Mouse (Mus musculus): ENCODE measurements at regions not wholly inside any gene's neighbourhood (a gene's known extent, or its start where the extent isn't known, plus 50 kb on each side); places are given as distances from the start of the nearest gene placed in this dataset.

GRCm38 (mm10) chr8:86415208-86415607, 165.3 kb downstream of the Abcc12 start:
- H3K36me3 ChIP-seq (ENCODE audit: control insufficient read depth, insufficient read depth, low read length), result no peaks in the 10 kb centered on the region
- H3K4me3 ChIP-seq (ENCODE audit: control insufficient read depth, insufficient read depth, low read length), result no peak overlapping the region
- no peaks in the 10 kb centered on the region for H3K27me3 ChIP-seq (ENCODE audit: control insufficient read depth, insufficient read depth, low read length)
- H3K4me1 ChIP-seq (replicated peaks; ENCODE audit: control insufficient read depth, insufficient read depth, low read length), result no peaks in the 10 kb centered on the region
- 96% methylated on average over 2 of the region's 2 CpGs for WGBS
- TF ChIP-seq POLR2A (IDR thresholded peaks at IDR 0.05; ENCODE audit: control insufficient read depth, extremely low read depth, insufficient read depth, low read length, poor library complexity) (no peak), CTCF (IDR thresholded peaks at IDR 0.05; ENCODE audit: borderline replicate concordance, control insufficient read depth, extremely low read depth, insufficient read depth, low read length, poor library complexity) (no peak)
- no peak overlapping the region for H3K27ac ChIP-seq (ENCODE audit: control insufficient read depth, insufficient read depth, low read length)
- DNase-seq, result no peak

- 85% methylated on average over 8 of the region's 8 CpGs for whole genome bisulfite sequencing
These were observed 169.3 kb downstream of the Abcc12 start for GRCm38 (mm10) chr8:86411232-86411631.

GRCm38 (mm10) chr8:86406196-86406595, 174.3 kb downstream of the Abcc12 start:
- WGBS, result 36% methylated on average over 3 of the region's 3 CpGs
- no peaks in the 10 kb centered on the region for H3K27me3 ChIP-seq (ENCODE audit: control insufficient read depth, insufficient read depth, low read length)
- no peak overlapping the region for H3K4me3 ChIP-seq (ENCODE audit: control insufficient read depth, insufficient read depth, low read length)
- H3K27ac ChIP-seq (ENCODE audit: control insufficient read depth, insufficient read depth, low read length), result no peak overlapping the region
- TF ChIP-seq POLR2A (IDR thresholded peaks at IDR 0.05; ENCODE audit: control insufficient read depth, extremely low read depth, insufficient read depth, low read length, poor library complexity) (no peak), CTCF (IDR thresholded peaks at IDR 0.05; ENCODE audit: borderline replicate concordance, control insufficient read depth, extremely low read depth, insufficient read depth, low read length, poor library complexity) (no peak)
- no peaks in the 10 kb centered on the region for H3K4me1 ChIP-seq (replicated peaks; ENCODE audit: control insufficient read depth, insufficient read depth, low read length)
- no peaks in the 10 kb centered on the region for H3K36me3 ChIP-seq (ENCODE audit: control insufficient read depth, insufficient read depth, low read length)
- DNase-seq, result no peak

More at GRCm38 (mm10) chr8:86411232-86411631, 169.3 kb downstream of the Abcc12 start:
- Histone ChIP-seq H3K36me3 (ENCODE audit: control insufficient read depth, insufficient read depth, low read length) (no peaks in the 10 kb centered on the region), H3K4me1 (replicated peaks; ENCODE audit: control insufficient read depth, insufficient read depth, low read length) (no peaks in the 10 kb centered on the region), H3K4me3 (ENCODE audit: control insufficient read depth, insufficient read depth, low read length) (no peak overlapping the region), H3K27me3 (ENCODE audit: control insufficient read depth, insufficient read depth, low read length) (no peaks in the 10 kb centered on the region), H3K27ac (ENCODE audit: control insufficient read depth, insufficient read depth, low read length) (no peak overlapping the region)
- TF ChIP-seq POLR2A (IDR thresholded peaks at IDR 0.05; ENCODE audit: control insufficient read depth, extremely low read depth, insufficient read depth, low read length, poor library complexity) (no peak), CTCF (IDR thresholded peaks at IDR 0.05; ENCODE audit: borderline replicate concordance, control insufficient read depth, extremely low read depth, insufficient read depth, low read length, poor library complexity) (no peak)
- no peak for DNase-seq

GRCm38 (mm10) chr8:86403434-86403833, 177.1 kb downstream of the Abcc12 start:
- Histone ChIP-seq H3K4me3 (ENCODE audit: control insufficient read depth, insufficient read depth, low read length) (no peak overlapping the region), H3K27me3 (ENCODE audit: control insufficient read depth, insufficient read depth, low read length) (no peaks in the 10 kb centered on the region; the same call in 1 of the 2 replicates), H3K36me3 (ENCODE audit: control insufficient read depth, insufficient read depth, low read length) (no peaks in the 10 kb centered on the region), H3K4me1 (replicated peaks; ENCODE audit: control insufficient read depth, insufficient read depth, low read length) (no peaks in the 10 kb centered on the region), H3K27ac (ENCODE audit: control insufficient read depth, insufficient read depth, low read length) (no peak overlapping the region)
- TF ChIP-seq CTCF (IDR thresholded peaks at IDR 0.05; ENCODE audit: borderline replicate concordance, control insufficient read depth, extremely low read depth, insufficient read depth, low read length, poor library complexity), result no peak
- TF ChIP-seq POLR2A (IDR thresholded peaks at IDR 0.05; ENCODE audit: control insufficient read depth, extremely low read depth, insufficient read depth, low read length, poor library complexity), result no peak
- no peak for DNase-seq
- WGBS, result 76% methylated on average over 4 of the region's 4 CpGs

GRCm38 (mm10) chr8:86401946-86402345, 178.5 kb downstream of the Abcc12 start:
- no peak for TF ChIP-seq CTCF (IDR thresholded peaks at IDR 0.05; ENCODE audit: borderline replicate concordance, control insufficient read depth, extremely low read depth, insufficient read depth, low read length, poor library complexity)
- no peak for TF ChIP-seq POLR2A (IDR thresholded peaks at IDR 0.05; ENCODE audit: control insufficient read depth, extremely low read depth, insufficient read depth, low read length, poor library complexity)
- WGBS, result 88% methylated on average over 2 of the region's 2 CpGs
- no peak overlapping the region for H3K27ac ChIP-seq (ENCODE audit: control insufficient read depth, insufficient read depth, low read length)
- H3K4me1 ChIP-seq (replicated peaks; ENCODE audit: control insufficient read depth, insufficient read depth, low read length), result no peaks in the 10 kb centered on the region
- no peaks in the 10 kb centered on the region; the same call in 1 of the 2 replicates for H3K27me3 ChIP-seq (ENCODE audit: control insufficient read depth, insufficient read depth, low read length)
- no peak for DNase-seq
- no peaks in the 10 kb centered on the region for H3K36me3 ChIP-seq (ENCODE audit: control insufficient read depth, insufficient read depth, low read length)
- no peak overlapping the region for H3K4me3 ChIP-seq (ENCODE audit: control insufficient read depth, insufficient read depth, low read length)

GRCm38 (mm10) chr8:86395121-86395520, 185.4 kb downstream of the Abcc12 start:
- no peaks in the 10 kb centered on the region for H3K36me3 ChIP-seq (ENCODE audit: control insufficient read depth, insufficient read depth, low read length)
- DNase-seq, result no peak
- no peaks in the 10 kb centered on the region for H3K4me1 ChIP-seq (replicated peaks; ENCODE audit: control insufficient read depth, insufficient read depth, low read length)
- H3K27ac ChIP-seq (ENCODE audit: control insufficient read depth, insufficient read depth, low read length), result no peak overlapping the region
- TF ChIP-seq POLR2A (IDR thresholded peaks at IDR 0.05; ENCODE audit: control insufficient read depth, extremely low read depth, insufficient read depth, low read length, poor library complexity) (no peak), CTCF (IDR thresholded peaks at IDR 0.05; ENCODE audit: borderline replicate concordance, control insufficient read depth, extremely low read depth, insufficient read depth, low read length, poor library complexity) (no peak)
- H3K4me3 ChIP-seq (ENCODE audit: control insufficient read depth, insufficient read depth, low read length), result no peak overlapping the region
- 85% methylated on average over 3 of the region's 3 CpGs for WGBS
- H3K27me3 ChIP-seq (ENCODE audit: control insufficient read depth, insufficient read depth, low read length), result no peaks in the 10 kb centered on the region; the same call in 1 of the 2 replicates

GRCm38 (mm10) chr8:86393835-86394234, 186.7 kb downstream of the Abcc12 start:
- Histone ChIP-seq H3K36me3 (ENCODE audit: control insufficient read depth, insufficient read depth, low read length) (no peaks in the 10 kb centered on the region), H3K4me3 (ENCODE audit: control insufficient read depth, insufficient read depth, low read length) (no peak overlapping the region), H3K27me3 (ENCODE audit: control insufficient read depth, insufficient read depth, low read length) (no peaks in the 10 kb centered on the region; the same call in 1 of the 2 replicates), H3K4me1 (replicated peaks; ENCODE audit: control insufficient read depth, insufficient read depth, low read length) (no peaks in the 10 kb centered on the region), H3K27ac (ENCODE audit: control insufficient read depth, insufficient read depth, low read length) (no peak overlapping the region)
- TF ChIP-seq POLR2A (IDR thresholded peaks at IDR 0.05; ENCODE audit: control insufficient read depth, extremely low read depth, insufficient read depth, low read length, poor library complexity) (no peak), CTCF (IDR thresholded peaks at IDR 0.05; ENCODE audit: borderline replicate concordance, control insufficient read depth, extremely low read depth, insufficient read depth, low read length, poor library complexity) (no peak)
- WGBS, result 90% methylated on average over 1 of the region's 1 CpGs
- DNase-seq, result no peak

Data from thymus, adult 2 months (tissue).